Mouse (Mus musculus): Measurements from ENCODE around the gene Olfr1368.
A peak's percentile ranks its signal among the peaks of the same experiment; 100 is the strongest.

Gene Olfr1368

GRCm38 (mm10) chr13:21145767-21146166, at the start of gene Olfr1368:
TSS of gene Olfr1368 (minus strand) at chr13:21145867.
- DNase-seq (ENCODE audit: low spot score) = no peak

- DNase-seq (ENCODE audit: low spot score) = no peak
Observed at GRCm38 (mm10) chr13:21185521-21185920, 39.9 kb upstream of the Olfr1368 start.

GRCm38 (mm10) chr13:21183661-21184060, 38.0 kb upstream of the Olfr1368 start:
- no peak for DNase-seq (ENCODE audit: low spot score)

GRCm38 (mm10) chr13:21183066-21183465, 37.4 kb upstream of the Olfr1368 start:
- no peak for DNase-seq (ENCODE audit: low spot score)

GRCm38 (mm10) chr13:21181996-21182395, 36.3 kb upstream of the Olfr1368 start:
- no peak for DNase-seq (ENCODE audit: low spot score)

- peak; percentile 60 for DNase-seq (ENCODE audit: low spot score)
Observed at GRCm38 (mm10) chr13:21180551-21181530, 35.2 kb upstream of the Olfr1368 start.

GRCm38 (mm10) chr13:21179724-21180550, 34.3 kb upstream of the Olfr1368 start:
- DNase-seq (ENCODE audit: low spot score) = peak; percentile 96

GRCm38 (mm10) chr13:21179367-21179723, 33.7 kb upstream of the Olfr1368 start, which contains the start of gene Trim27:
TSS of gene Trim27 (plus strand) at chr13:21179445.
- no peak for DNase-seq (ENCODE audit: low spot score)

GRCm38 (mm10) chr13:21178364-21178763, 32.7 kb upstream of the Olfr1368 start:
- DNase-seq (ENCODE audit: low spot score) = no peak

GRCm38 (mm10) chr13:21177657-21178056, 32.0 kb upstream of the Olfr1368 start:
- peak; percentile 87 for DNase-seq (ENCODE audit: low spot score)

GRCm38 (mm10) chr13:21176733-21177132, 31.1 kb upstream of the Olfr1368 start:
- no peak for DNase-seq (ENCODE audit: low spot score)

GRCm38 (mm10) chr13:21173072-21173471, 27.4 kb upstream of the Olfr1368 start:
- peak; percentile 88 for DNase-seq (ENCODE audit: low spot score)

- DNase-seq (ENCODE audit: low spot score) = peak; percentile 89
Observed at GRCm38 (mm10) chr13:21172241-21173027, 26.8 kb upstream of the Olfr1368 start.

GRCm38 (mm10) chr13:21171600-21172150, 26.0 kb upstream of the Olfr1368 start:
- peak; percentile 65 for DNase-seq (ENCODE audit: low spot score)

GRCm38 (mm10) chr13:21171156-21171530, 25.5 kb upstream of the Olfr1368 start:
- DNase-seq (ENCODE audit: low spot score) = peak; percentile 43

- DNase-seq (ENCODE audit: low spot score) = no peak
Observed at GRCm38 (mm10) chr13:21170431-21171155, 24.9 kb upstream of the Olfr1368 start.

GRCm38 (mm10) chr13:21169657-21170430, 24.2 kb upstream of the Olfr1368 start:
- peak; percentile 83 for DNase-seq (ENCODE audit: low spot score)

GRCm38 (mm10) chr13:21169121-21169656, 23.5 kb upstream of the Olfr1368 start:
- no peak for DNase-seq (ENCODE audit: low spot score)

GRCm38 (mm10) chr13:21168371-21169011, 22.8 kb upstream of the Olfr1368 start:
- peak; percentile 59 for DNase-seq (ENCODE audit: low spot score)

All from yolk sac, embryonic 10.5 days (tissue).